Mouse (Mus musculus) neural tube, embryonic 14.5 days (tissue): ENCODE measurements around the gene Tnni3. TPM values are rescaled to one million over a fixed set of nuclear protein-coding genes. Genes with fewer than 3 reads are reported as not detected.

ENCODE experiments used
- ATAC-seq: fragments of 200-750 bp; cut with Nextera tagmentation; 2 replicates; pipeline ENCODE4 v1.8.0; 2017; ENCODE audit warnings: low read depth, mild to moderate bottlenecking, moderate TSS enrichment, moderate library complexity
- H3K27ac ChIP-seq: fragments of 300-500 bp; sonication (generic); 2 replicates; pipeline ENCODE4 v1.5.1; 2014; ENCODE audit warnings: low read depth, mild to moderate bottlenecking, control low read depth, low read length, moderate library complexity, mixed read lengths
- H3K27me3 ChIP-seq: fragments of 300-500 bp; sonication (generic); 2 replicates; pipeline ENCODE4 v1.6.1; 2014; ENCODE audit warnings: low read length; ENCODE audit not compliant: control insufficient read depth, insufficient read depth
- H3K36me3 ChIP-seq: fragments of 300-500 bp; sonication (generic); 2 replicates; pipeline ENCODE4 v1.6.1; 2014; ENCODE audit warnings: low read length, mixed read lengths; ENCODE audit not compliant: control insufficient read depth, insufficient read depth
- H3K4me1 ChIP-seq: fragments of 300-500 bp; sonication (generic); 2 replicates; pipeline ENCODE4 v1.6.1; 2014; ENCODE audit warnings: low read length; ENCODE audit not compliant: control insufficient read depth, insufficient read depth
- H3K4me2 ChIP-seq: fragments of 300-500 bp; sonication (generic); 2 replicates; pipeline ENCODE4 v1.6.1; 2014; ENCODE audit warnings: mild to moderate bottlenecking, low read depth, low read length, control low read depth
- H3K4me3 ChIP-seq: fragments of 300-500 bp; sonication (generic); 2 replicates; pipeline ENCODE4 v1.5.1; 2014; ENCODE audit warnings: low read depth, low read length, control low read depth, mixed read lengths
- H3K9ac ChIP-seq: fragments of 300-500 bp; sonication (generic); replicated peaks from 2 replicates; pipeline ENCODE4 v1.6.1; 2014; ENCODE audit warnings: low read depth, mild to moderate bottlenecking, control low read depth, low read length, mixed read lengths
- H3K9me3 ChIP-seq: fragments of 300-500 bp; sonication (generic); 2 replicates; pipeline ENCODE4 v1.6.1; 2016; ENCODE audit warnings: low read length; ENCODE audit not compliant: control insufficient read depth
- WGBS: fragments of 180-500 bp; shearing (Covaris S2); extraction: QIAGEN DNeasy Blood & Tissue Kit; methylation state at CpG from one replicate; pipeline ENCODE4 v1.1.7; 2014; 5-methylcytosine and 5-hydroxymethylcytosine counted together
- polyA plus RNA-seq: library from polyadenylated mRNA; unstranded; fragments of >200 nt; fragmentation: Nextera tagmentation; extraction: Ambion mirVana; gene quantifications from 2 replicates; pipeline ENCODE4 v1.2.1, GENCODE M21; 2014

The Tnni3 gene
- polyA plus RNA-seq, 1 experiment from 2014 or later: 0.84 TPM

DNA sequence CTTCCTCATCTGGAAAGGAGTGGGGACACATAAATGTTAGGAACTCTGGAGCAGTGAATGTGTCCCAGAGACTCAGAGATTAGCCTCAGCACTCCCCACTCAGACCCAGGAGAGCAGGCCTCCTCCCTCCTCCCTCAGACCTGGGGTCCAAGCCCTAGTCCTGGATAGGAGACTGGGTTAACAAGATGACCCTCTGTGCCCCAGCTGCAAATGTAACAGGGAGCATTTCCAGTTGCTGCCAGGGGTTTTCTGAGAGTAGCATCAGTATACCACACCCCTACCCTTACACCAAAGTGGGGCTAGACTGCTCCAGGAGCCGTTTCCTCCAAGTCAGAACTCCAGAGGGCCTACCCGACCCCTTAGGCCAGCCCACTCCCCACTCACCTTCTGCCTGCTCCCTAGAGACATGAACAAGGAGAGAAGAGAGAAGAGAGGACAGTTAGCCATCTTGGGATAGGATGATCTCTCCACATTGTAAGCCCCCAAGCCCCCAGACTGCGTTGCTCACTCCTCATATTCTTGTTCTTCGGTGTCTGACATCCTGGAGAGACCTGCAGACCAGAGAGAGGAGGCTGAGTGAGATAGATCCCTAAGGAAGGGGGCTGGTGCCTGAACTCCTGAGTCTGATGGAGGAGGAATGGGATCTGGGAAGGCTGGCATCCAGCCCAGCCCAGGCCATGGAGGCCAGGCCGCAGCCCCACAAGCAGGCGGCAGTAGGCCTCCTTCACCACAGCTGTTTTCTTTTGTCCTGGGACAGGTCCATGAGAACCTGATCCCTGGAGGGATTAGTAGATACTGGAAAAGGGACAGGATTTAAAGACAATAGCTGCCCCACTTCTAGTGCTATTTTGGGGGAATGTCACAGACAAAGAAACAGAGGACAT is 10.0 kb downstream of the Tnni3 start:
- Histone ChIP-seq H3K9me3 (no peaks in the 10 kb centered on the region), H3K27me3 (no peaks in the 10 kb centered on the region), H3K27ac (no peak overlapping the region), H3K36me3 (no peaks in the 10 kb centered on the region), H3K4me3 (no peak overlapping the region), H3K9ac (no peak overlapping the region), H3K4me1 (no peaks in the 10 kb centered on the region), H3K4me2 (no peak overlapping the region)
- WGBS: 58% methylated on average over 6 of the region's 6 CpGs
- ATAC-seq: peak; percentile 12; the same call in 1 of the 2 replicates

DNA sequence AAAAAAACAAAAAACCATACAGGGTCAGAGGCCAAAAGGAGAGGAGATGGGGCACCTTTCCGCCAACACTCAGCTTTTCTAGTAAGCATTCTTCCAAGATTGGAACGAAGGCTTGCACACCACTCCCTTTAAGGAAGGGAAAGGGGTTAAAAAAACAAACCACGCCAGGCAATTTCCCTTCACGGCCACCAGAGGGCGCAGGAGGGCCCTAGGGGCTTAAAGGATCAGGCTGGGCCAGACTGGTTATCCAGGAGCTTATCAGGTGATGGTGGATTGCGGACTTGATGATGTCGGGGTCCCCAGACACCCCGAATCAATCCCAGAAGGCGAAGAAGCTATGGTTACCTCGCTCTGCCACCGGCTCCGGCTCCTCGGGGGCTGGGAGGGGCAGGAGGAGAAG is 10.8 kb downstream of the Tnni3 start:
- Histone ChIP-seq H3K4me3 (no peak overlapping the region), H3K9me3 (no peaks in the 10 kb centered on the region), H3K9ac (no peak overlapping the region), H3K4me2 (no peak overlapping the region), H3K27ac (no peak overlapping the region), H3K36me3 (no peaks in the 10 kb centered on the region), H3K27me3 (no peaks in the 10 kb centered on the region), H3K4me1 (no peaks in the 10 kb centered on the region)
- 31% methylated on average over 13 of the region's 13 CpGs for WGBS
- no peak for ATAC-seq

DNA sequence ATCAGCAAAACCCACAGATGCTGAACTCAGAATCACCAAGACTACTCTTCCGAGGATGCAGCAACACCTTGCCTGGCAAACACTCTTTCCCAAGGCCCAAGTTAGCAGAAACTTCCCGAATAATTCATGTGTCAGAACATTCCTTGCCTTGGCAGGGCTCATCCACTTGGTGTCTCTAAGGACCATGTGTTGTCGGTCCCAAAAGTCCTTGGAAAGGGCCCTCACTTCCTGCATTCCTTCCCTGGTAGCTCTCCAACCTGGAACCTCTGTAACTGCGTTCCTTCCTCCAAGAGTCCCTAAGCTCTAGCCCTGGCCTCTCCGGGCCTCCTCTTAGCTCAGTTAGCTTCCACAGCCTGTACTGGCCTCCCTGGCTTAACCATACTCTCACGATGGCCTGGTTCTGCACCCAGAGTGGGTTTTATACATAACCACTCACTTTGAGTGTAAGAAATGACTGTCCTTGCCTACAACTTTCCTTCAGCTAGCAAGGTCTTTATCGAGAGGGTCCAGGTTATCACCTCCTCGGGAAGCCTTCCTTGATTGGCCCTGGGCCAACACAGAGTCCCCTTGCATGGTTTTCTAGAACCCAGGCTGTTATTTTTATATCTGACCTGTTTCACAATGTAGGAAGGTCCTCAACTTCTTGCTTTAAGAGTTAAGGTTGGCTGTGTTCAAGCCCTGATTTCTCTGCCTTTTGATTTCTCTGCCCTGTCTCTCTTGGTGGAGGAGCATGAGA is 12.4 kb downstream of the Tnni3 start:
- Histone ChIP-seq H3K4me2 (no peak overlapping the region), H3K27ac (no peak overlapping the region), H3K36me3 (no peaks in the 10 kb centered on the region), H3K4me1 (no peaks in the 10 kb centered on the region), H3K9ac (no peak overlapping the region), H3K27me3 (no peaks in the 10 kb centered on the region), H3K4me3 (no peak overlapping the region), H3K9me3 (no peaks in the 10 kb centered on the region)
- ATAC-seq: no peak
- WGBS: 85% methylated on average over 8 of the region's 8 CpGs

DNA sequence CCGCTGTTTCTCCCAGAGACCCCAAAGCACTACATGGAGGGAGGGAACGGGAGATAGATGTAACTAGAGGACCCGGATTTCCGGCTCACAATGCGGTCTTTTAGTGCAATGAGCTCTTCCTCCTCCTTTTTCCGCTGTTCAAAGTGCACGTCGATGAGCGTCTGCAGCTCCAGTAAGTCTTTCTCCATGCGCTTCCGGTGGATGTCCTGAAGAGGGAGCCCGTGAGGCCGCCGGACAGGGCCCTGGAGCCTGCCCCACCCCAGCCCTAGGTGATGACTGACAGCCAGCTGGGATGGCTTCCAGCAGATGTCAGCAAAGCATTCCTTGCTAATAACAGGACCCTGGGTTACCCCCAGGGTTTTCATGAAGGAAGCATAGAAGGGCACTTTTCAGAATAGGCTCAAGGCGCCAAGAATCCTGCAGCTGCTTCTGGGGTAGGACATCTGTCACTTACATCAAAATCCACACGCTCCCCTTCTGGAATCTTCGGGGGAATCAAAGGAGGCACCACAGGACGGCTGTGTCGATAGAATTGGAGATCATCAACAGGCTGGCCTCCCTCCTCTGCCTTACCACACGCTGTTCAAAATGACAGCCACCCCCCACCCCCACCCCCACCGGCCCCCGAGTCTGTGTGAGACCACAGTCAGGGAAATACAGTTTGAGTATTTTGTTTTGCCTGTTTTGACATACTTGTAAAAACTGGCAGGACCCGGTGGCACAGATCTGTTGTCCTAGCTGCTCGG is 14.0 kb downstream of the Tnni3 start:
- Histone ChIP-seq H3K4me2 (no peak overlapping the region), H3K4me1 (no peaks in the 10 kb centered on the region), H3K27me3 (no peaks in the 10 kb centered on the region), H3K9me3 (no peaks in the 10 kb centered on the region), H3K9ac (no peak overlapping the region), H3K4me3 (no peak overlapping the region), H3K36me3 (no peaks in the 10 kb centered on the region), H3K27ac (no peak overlapping the region)
- WGBS: 15% methylated on average over 24 of the region's 24 CpGs
- peak; percentile 44; the same call in 1 of the 2 replicates for ATAC-seq

DNA sequence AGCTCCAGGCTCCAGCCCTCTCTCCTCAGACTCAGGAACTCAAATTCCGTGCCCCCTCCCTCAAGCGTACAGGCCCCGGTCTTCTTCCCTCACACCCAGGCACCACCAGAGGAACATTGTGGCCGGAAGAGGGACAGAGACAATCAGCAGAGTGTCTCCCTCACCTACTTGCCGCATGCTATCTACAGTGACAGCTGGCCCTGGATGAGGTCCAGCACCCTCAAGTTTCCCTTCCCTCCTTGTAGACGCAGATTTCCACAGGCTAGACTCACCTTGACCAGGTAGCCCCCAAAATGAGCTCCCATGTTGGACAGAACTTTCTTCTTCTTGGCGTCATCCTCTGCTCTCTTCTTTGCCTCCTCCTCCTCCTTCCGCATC is 15.3 kb downstream of the Tnni3 start:
- no peak overlapping the region for H3K4me2 ChIP-seq
- no peak overlapping the region for H3K9ac ChIP-seq
- no peak for ATAC-seq
- H3K27ac ChIP-seq: no peak overlapping the region
- no peaks in the 10 kb centered on the region for H3K27me3 ChIP-seq
- H3K4me1 ChIP-seq: no peaks in the 10 kb centered on the region
- H3K36me3 ChIP-seq: no peaks in the 10 kb centered on the region
- 94% methylated on average over 8 of the region's 8 CpGs for WGBS
- no peak overlapping the region for H3K4me3 ChIP-seq
- H3K9me3 ChIP-seq: no peaks in the 10 kb centered on the region

DNA sequence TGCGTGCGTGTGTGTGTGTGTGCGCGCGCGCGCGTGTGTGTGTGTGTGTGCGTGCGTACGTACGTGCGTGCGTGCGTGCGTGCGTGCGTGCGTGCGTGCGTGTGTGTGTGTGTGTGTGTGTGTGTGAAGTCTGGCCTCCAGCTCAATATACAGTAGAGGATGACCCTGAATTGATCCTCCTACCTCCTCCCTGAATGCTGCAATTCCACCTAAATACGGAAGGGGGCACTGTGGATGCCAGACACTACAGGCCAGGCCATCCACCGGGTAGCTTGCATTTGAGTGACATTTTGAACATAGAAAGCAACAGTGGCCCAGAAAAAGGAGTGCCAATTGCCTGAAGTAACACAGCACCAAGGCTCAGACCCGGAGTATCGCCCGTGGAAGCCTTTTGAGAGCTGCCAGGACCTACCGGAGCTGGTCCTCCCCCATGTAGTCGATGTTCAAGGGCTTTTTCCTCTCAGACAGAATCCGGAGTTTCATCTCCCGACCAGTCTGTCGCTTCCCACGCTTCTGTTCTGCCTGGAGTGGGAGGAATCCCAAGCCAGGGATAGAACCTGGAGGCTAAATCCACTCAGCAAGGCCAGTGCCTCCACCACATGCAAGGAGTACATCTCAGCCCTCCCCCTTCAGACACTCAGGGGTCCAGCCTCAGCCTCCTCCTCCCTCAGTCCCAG is 15.8 kb downstream of the Tnni3 start:
- Histone ChIP-seq H3K9me3 (no peaks in the 10 kb centered on the region), H3K27me3 (no peaks in the 10 kb centered on the region), H3K9ac (no peak overlapping the region), H3K4me1 (no peaks in the 10 kb centered on the region), H3K4me3 (no peak overlapping the region), H3K36me3 (no peaks in the 10 kb centered on the region), H3K27ac (no peak overlapping the region), H3K4me2 (no peak overlapping the region)
- ATAC-seq: no peak
- 78% methylated on average over 32 of the region's 32 CpGs for WGBS

DNA sequence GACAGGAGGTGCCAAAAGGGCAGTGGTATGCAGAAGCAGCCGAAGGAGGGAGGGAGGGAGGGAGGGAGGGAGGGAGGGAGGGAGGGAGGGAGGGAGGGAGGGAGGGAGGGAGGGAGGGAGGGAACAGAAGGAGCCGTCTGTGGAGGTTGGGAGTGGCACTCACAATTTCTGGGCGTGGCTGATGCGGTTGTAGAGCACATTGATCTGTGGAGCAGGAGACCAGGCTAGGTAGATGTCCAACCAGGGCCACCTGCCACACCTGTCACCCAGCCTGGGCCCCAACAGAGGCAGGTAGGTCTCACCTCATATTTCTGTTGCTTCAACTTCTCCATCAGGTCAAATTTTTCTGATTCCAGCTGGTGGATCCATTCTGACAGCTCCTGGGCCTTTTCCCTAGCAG is 16.8 kb downstream of the Tnni3 start:
- no peak overlapping the region for H3K4me2 ChIP-seq
- 64% methylated on average over 3 of the region's 4 CpGs for WGBS
- H3K27ac ChIP-seq: no peak overlapping the region
- H3K9me3 ChIP-seq: no peaks in the 10 kb centered on the region
- ATAC-seq: no peak
- H3K4me1 ChIP-seq: no peaks in the 10 kb centered on the region
- no peak overlapping the region for H3K9ac ChIP-seq
- no peaks in the 10 kb centered on the region for H3K27me3 ChIP-seq
- no peaks in the 10 kb centered on the region for H3K36me3 ChIP-seq
- H3K4me3 ChIP-seq: no peak overlapping the region

DNA sequence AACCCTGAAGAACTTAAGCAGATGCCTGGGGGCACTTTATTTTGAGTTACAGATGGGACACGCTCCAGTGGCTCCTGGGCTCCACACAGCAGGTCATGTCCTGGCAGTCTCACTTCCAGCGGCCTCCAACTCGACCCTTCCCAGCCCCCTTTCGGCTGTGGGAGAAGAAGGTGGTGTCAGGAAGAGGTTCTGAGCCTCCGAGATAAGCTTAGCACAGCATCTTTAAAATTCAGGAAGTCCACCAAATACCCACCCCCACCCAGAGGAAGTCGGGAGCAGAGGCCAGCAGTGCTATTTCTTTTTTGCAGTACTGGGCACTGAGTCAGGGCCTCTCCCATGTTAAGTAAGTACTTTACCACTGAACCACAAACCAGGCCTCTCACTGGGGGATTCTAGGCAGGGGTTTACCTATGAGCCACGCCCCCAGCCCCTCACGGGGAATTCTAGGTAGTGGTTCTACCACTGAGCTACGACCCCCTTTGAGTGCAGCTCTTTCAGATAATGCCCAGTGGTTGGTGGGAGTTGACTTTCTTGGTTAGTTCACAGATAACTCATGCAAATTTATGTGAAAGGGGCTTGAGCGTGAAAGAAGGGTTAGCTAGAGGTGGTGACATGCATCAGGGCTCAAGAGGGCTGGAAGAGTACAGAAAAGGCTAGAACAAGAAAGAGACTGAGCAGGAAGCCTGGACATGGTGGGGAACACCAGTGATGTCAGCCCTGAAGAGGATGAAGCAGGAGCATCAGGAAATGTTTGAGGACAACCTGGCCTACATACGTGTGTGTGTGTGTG is 19.2 kb downstream of the Tnni3 start:
- H3K36me3 ChIP-seq: no peaks in the 10 kb centered on the region
- no peak overlapping the region for H3K27ac ChIP-seq
- H3K9ac ChIP-seq: no peak overlapping the region
- no peaks in the 10 kb centered on the region for H3K9me3 ChIP-seq
- peaks cover 5% of the 10 kb centered on the region for H3K4me1 ChIP-seq
- WGBS: 62% methylated on average over 11 of the region's 11 CpGs
- no peak overlapping the region for H3K4me2 ChIP-seq
- no peak overlapping the region for H3K4me3 ChIP-seq
- no peak for ATAC-seq
- no peaks in the 10 kb centered on the region for H3K27me3 ChIP-seq
